Mouse (Mus musculus): ENCODE data around the gene Cd180.

DNA sequence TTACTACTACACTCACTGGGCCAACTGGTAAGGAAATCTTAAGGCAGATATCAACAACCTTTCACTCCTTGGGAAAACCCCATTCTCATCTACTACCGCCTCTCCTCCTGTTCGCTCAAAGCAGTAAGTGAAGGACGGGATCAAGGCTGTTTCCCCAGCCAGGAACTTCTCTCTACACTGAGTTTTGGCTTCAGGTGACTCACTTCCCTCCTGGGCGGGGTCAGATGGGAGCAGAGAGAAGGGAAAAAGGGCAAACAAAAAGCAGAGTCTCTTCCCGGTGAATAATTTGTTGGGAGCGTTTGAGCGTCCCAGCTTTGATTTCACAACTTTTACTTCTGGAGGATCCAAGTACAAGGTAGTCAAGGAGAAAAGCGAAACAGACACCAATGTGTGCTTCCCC is 62.7 kb downstream of the Cd180 start:
- TF ChIP-seq CTCF (IDR thresholded peaks at IDR 0.05; ENCODE audit: low read depth) (no peak), EP300 (IDR thresholded peaks at IDR 0.05; ENCODE audit: low read depth) (no peak)

Data from liver, embryonic 14.5 days (tissue).